Mouse (Mus musculus) cerebellum, adult 9-11 months (tissue): Measurements from ENCODE around the gene Kansl3.

Experiments used
- DNase-seq: peaks from one replicate; pipeline ENCODE4 v3.0.0; 2022

Gene Kansl3

DNA sequence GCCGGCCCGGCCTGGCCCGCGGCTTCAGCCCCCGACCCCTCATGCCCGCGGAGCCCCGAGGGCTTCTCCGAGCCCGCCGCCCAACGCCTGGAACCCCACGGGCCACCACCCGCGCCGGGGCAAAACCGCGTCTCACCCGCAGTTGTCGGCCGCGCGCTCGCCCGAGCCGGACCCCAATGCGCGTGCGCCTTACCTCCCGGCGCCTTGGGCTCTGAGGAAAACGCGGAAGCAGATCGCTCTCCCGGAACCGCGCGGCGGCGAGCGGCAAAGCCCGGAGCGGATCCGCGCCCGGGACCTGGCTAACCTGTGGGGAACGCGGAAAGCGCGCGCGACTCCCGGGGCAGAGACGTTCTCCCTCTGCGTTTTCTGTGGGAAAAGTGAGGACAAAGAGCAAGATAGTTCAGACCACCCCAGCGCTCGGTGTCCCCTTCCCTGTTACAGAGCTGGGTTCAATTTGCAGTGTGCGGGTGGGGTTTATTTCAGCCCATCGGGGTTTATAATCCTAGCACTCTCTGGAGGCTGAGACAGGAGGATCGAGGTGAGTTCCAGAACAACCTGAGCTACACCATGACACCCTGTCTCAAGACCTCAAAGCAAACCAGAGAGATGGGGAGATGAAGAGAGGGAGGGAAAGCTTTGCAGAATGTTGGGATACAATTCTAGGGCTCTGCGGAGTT lies at the start of gene Kansl3:
Kansl3 (minus strand) TSS at position 213 of the 677 bp plus-strand sequence.
- DNase-seq = peak; percentile 83

DNA sequence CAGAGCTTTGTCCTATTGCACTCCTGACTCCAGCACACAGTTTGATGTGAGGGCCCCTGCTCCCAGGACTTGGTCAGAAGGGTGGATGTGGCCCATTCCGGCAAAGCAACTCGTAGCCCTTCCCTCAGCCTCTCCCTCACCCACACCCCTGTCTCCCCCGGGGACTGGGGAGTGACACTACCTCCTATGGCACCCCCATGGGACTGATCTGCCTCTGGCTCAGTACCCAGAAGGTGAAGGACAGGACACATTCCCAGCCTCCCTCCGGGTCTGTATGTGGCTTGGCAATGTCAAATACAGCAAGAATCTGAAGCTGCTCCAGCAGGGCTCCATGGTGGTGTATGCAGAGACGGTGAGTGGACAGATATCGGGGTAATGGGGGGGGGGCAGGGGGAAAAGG lies 35.5 kb upstream of the Kansl3 start:
- no peak for DNase-seq

DNA sequence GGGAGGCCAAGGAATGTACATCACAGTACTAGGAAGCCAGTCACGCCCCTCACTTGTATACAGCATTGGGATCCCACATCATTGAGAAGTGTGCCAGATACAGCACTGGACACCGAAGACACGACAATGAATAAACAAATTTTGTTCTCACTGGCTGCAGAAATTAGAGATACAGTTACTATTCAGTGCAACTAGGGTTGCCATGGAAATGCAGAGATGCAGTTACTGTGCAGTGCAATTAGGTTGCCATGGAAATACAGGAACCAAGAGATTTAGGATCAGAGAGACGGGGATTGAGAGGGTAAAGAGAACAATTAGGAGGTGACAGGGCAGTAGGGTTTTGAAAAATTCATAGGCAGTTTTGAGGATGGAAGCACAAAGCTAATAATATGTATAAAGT lies 32.5 kb upstream of the Kansl3 start:
- no peak for DNase-seq

DNA sequence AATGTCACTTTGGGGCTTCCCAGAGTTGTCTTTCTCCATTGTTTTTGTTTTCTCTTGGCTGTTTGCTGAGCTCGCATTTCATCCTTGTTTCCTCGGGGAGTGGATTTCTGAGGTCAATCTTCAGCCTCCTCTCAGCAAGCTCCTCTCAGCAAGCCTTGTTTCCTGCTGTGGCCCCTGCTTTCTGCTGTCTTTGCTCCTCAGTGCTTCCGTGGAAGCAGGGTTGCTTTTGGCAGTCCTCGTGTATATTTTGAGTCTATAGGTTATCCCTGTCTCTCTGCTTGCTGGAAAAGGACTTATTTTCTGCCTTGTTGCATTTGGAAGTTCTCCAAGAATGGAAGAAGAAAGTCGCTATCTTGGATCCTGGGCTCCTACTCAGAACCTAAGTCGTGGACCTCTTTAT lies 28.1 kb upstream of the Kansl3 start:
- no peak for DNase-seq

DNA sequence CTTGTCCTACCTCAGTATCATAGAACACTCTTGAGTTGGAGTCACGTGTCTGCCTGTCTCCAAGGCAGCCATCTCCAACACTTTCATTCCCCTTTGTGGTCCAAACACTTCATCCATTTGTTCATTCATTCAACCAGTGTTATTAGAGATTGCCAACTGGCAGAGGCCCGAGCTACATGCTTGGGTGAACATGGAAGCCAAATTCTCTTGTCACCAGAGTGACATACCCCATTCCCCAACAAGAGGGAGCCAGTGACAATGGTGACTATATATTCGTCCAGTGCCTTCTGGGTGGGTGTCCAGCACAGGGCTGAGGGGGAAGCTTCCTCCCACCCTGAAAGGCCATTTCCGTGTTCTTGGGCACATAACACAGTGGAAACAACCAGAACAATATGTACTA lies 10.6 kb upstream of the Kansl3 start:
- no peak for DNase-seq

DNA sequence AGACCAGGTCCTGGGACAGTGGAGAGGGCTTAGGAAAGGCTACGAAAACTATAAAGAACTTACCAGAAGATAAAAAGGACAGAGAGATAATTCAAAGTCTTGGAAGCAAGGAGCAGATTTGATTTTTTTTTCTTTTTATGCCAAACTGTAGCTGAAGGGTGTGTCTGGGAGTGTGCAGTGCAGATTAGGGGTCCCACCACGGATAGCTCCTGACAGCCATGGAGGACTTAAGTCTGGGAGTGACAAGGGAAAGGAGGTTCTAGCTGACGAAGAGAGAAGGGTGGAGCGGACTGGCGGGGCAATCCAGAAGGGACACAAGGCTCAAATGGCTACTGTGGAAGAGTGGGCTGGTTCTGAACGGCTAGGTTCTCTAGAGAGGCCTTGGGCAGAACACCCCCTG lies 9.9 kb upstream of the Kansl3 start:
- no peak for DNase-seq

DNA sequence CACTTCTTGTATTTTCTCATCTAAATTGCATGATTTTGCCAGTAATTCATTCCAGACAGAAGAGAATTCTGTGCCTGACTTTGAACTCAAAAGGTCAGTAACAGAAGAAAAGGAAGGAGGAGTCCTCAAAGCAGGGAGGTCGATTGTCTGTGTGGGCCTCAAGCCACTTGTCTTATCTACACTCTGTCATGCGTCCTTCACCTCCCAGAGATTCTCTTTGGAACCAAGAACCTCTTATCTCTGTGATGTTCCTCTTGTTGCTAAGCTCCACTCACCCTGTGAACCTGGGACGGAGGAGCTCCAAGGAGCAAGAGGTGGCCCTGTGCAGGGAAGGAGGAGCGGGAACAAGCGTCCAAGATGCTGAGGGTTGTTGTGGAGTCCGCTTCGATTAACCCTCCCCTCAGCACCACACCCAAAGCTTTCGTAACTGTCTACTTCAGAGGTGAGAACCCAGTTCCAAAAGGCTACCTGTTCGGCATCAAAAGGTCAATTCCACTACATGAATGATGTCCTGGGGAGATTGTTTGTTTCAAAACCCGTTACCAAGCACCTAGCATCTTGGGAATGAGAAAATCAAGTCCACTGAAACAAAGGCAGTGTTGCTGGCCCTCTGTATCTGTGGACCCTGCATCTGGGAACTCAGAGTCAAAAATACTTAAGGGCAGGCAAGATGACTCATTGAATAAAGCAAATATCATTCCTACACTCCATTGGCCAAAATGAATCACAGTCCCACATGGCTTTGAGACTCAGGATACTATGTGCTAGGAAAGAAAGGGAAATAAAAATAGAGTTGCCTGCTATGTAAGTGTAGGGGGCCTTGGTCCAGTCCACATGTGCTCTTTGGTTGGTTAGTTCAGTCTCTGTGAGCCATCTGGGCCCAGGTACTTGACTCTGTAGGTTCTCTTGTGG lies 3.2 kb upstream of the Kansl3 start, which contains the start of gene Fer1l5:
Fer1l5 (plus strand) TSS at position 358 of the 912 bp plus-strand sequence.
- DNase-seq = no peak

DNA sequence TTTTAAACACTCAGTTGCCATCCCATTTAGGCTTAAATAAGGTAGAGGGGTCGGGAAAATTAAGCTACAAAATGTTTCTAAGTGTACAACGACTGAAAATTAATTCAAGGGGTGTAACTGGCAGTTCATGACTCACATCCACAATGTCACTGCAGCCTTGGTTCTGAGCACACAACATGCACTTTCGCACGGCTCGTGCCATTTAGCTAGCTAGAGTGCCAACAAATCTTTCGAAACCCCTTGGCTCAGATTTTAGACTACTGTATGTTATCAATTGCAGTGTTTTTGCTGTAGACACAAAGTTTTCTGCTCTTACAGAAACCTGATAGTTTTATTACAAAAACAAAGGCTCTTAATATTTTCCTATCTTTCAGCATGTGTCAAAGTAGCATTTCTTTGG lies 1.9 kb upstream of the Kansl3 start:
- DNase-seq = no peak

DNA sequence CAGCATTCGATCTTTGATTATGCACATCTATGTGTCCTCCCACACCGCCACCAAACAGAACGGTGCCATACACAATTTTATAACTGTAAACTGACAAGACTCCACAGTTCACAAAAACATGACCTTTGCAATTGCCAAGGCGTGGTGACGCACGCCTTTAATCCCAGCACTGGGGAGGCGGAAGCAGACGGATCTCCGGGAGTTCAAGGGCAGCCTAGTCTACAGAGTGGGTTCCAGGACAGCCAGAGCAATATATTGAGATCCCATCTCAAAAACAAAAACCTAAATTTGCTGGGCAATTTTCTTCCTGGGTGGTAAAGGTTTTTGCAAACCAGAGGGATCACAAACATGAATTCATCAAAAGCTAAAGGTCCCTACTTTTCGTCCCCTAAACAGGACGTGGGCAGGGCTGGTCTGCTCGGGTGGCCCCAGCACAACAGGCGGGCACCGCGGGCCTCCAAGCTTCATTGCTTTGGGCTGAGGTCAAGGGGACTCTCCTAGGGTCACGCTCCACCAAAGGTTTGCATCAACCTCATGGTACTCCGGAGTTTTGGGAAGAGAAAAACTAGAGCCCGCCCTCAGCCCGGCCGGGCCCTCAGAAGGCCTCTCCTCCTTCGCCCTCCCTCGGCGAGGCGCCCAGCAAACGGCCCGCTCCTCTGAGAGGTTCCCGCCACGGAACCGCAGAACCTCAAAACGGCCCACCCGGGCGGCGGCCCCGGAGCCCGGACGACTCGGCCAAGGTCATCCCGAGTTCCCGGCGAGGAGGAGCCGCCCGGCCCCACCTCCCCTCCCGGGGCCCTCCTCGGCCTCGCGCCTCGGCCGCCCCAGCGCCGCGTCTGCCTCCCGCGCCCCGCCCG lies 641 bp downstream of the Kansl3 start:
- no peak for DNase-seq

DNA sequence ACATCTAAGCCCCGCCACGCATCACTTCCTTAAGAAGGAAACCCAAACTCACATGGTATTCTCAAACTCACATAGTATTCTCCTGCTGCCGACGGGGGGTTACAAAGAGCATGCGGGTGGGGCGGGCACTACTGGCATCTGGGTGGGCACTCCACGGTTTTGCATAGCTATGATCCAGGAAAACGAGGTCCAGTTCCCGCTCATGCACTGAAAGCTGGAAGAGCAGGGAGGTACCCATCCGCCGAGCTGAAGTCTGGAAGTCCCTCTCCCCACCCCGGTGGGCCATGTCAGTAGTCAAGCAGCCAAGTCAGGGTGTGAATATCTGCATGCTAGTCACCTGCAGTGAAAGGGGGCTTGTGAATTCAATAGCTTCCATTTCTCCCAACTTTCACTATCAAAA lies 1.3 kb downstream of the Kansl3 start:
- DNase-seq = peak; percentile 16

DNA sequence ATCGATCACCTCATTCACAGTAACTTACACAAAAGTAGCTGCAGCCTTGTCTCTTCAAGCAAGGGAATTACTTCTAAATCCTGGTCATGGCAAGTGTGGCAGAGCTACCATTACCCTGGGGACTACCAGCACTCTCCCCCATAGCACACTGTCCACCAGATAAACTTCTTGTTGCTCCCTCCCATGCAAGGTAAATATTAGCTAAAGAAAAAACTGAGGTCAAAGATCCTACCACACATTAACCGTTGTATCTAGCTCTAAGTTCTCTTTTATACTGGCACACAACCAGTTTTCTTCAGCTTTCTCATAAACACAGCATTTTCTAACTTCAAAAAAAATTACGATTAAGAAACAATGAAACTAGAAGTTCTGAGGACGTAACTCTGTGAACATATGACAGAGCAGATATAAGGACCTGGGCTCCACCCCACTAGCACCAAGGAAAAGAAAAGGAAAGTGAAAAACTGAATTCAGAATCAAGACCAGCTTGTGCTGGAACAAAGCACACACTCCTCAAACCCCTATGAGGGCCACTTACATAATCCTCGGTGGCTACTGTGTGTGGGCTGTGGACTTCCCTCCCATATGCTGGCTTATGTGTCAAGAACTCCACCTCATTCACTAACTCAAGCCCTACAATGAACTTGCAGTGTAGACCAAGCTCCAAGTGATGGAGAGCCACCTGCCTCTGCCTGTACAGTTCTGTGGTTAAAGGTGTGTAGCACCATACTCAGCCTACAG lies 11.9 kb downstream of the Kansl3 start:
- no peak for DNase-seq

DNA sequence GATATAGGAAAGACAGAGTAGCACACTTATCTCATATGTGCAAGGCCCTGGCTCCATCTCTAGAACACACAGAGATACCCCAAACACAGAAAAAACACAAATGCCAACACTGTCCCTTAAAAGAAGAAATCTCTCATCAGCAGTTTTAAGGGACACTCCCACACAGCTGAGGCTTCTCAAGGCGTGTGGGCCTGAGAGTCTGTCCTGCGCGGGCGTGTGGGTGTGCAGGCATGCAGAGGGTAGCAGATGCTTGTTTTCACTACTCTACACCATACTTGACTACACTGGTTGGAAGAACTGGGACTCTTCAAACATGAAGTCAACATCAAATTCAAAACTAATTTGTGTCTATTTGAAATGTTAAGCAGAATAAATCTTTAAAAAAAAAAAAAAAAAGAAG lies 16.6 kb downstream of the Kansl3 start:
- DNase-seq = no peak

DNA sequence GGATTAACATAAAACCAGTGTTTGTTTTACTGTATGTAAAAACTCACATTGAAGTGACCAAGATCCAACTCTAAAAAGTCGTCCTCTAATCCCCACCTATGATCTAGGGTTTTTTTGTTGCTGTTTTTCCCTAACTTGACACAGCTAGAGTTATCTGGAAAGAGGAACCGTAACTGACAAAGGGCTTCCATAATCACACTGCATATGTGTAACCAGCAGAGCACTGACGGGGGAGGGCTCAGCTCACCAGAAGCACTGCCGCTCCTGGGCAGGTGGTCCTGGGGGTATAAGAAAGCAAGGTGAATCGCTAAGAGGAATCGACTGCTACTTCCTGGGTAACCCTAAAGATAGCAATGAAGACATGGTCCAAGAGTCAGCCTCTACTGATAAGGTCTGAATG lies 26.4 kb downstream of the Kansl3 start:
- DNase-seq = no peak

DNA sequence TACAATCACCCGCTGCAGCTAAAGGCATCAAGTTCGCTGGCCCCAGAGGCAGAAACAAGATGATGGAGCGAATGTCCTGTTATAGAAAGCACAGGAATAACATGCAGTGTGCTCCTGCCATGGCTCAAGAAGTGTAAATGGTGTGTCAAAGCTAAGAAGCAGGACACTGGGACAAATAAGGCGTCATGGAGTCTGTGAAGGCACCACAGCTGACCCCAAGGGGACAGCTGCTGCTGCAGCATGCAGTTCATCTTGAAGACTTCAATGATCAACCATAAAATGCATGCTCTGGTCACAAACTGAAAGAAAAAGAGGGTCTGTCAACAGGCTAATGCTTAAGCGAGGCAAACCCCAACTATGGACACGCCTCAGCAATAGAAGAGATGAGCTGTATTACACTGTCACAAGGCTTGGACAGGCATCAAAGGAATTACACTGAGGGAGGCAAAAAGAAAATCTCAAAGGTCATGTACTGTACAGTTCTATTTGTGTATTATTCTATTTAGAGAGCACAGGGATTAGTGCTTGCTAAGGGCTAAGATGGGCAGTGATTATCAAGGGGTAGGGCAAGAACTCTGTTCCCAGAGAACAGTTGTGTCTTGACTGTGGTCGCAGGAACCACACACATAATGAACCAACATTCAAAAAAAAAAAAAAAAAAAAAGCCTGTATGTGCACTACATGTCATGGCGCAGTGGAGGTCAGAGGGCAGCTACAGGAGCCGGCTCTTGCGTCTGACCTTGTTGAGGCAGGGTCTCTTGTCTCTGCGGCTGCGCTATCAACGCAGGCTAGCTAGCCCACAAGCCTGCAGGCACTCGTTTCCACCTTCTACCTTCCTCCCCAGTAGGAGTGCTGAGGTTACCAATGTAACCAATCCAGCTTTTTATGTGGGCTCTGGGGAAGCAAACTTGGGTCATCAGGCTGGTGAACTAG lies 35.8 kb downstream of the Kansl3 start:
- no peak for DNase-seq

DNA sequence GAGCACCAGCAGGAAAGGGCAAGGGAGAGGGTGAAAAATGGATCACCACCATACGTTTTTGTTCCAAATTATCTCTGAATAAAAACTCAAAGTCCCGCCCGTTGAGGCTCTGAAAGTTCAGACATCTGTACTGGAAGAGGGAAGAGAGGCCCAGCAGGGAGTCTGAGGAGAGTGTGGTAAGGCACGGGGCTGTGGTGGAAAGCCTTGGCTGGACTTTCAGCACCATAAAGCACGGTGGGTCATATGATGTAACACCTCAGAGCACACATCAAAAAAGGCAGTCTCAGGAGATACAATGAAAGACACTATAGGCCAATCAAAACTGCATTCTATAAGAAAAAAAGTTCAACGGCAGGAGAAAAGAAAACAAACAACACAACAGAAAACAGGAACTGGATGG lies 37.2 kb downstream of the Kansl3 start:
- no peak for DNase-seq

DNA sequence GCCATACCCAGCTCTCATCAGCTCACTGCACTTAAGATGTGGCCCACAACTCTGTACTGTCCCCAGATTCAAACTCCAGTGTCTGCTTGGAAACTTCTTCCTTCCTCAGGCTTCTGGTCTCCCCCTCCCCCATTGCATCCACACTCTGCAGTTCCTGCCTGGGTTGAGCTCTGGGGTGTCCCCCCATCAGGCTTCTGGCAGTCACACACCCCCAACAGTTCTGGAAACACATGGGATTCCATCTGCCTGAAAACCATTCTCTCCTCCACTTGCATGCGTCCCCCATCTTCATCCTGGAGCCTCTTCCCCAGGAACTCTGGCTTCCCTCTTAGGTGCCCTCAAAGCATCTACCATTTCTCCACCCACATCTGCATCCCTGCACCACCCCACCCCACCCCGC lies 42.2 kb downstream of the Kansl3 start:
- no peak for DNase-seq

DNA sequence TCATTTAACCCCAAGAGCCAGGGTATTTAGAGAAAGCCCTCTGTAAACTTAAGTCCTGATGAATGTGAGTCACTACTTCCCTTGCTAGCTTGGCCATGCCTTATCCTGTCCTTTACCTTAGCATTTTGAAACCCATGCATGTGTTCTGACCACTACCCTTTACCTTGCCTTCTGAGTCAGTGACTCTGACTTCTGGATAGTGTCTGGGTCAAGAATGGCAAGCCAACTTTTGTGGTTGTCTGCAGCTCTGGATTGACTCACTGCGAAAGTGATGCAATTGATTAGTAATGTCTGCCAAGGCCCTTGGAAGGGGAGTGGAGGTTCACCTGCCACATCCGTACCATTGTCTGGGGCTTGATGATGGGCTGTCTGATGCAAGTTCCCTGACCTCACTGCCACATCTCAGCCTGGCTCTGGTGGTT lies 43.1 kb downstream of the Kansl3 start:
- DNase-seq = no peak

DNA sequence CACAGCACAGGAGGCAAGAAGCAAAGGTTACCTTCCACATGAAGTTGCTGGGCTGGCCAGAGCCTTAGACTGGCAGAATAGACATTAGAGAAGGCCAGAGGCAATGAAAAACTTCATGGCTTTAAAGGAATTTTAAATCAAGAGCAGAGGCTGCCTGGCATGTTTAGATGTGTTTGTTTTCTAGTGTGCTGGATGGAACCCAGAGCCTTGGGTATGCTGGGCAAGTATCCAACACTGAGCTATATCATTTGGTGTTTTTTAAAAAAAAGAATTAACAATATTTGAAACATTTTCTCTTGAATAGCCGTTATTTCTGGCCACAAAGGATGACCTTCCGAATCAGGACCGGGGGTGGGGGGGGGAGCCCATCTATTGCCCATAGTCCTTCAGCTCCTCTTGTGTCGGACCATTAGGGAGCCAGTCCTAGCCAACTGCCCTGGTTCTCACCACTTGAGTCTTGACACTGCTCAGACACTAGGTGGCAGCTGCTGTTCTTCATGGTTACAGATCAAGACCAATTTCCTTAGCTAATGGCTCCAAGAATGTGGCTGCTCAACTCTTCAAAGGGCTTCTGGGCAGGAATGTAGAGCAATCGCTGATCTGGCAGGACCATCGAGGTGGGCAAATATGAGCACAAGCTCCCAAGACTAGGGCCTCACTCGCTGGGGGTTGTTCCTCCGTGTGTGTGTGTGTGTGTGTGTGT lies 45.1 kb downstream of the Kansl3 start:
- no peak for DNase-seq

DNA sequence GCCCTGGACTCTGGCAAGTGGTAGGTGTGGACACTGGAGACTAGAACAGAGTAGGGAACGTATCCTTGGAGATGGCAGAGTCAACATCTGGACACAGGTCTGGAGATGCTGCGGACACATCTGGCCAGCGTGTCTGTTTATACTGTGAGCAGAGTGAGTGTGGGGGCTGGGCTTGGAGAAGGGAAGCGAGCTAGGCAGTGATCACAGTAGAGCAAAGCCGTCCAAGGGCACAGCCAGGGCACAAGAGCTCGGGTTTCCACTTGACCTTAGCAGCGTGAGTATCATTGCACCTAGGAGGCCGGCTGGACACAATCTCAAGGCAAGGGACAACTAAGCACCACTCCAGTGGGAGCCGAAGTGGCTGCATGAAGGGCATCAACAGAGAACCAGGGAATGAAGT lies 45.9 kb downstream of the Kansl3 start:
- DNase-seq = no peak

DNA sequence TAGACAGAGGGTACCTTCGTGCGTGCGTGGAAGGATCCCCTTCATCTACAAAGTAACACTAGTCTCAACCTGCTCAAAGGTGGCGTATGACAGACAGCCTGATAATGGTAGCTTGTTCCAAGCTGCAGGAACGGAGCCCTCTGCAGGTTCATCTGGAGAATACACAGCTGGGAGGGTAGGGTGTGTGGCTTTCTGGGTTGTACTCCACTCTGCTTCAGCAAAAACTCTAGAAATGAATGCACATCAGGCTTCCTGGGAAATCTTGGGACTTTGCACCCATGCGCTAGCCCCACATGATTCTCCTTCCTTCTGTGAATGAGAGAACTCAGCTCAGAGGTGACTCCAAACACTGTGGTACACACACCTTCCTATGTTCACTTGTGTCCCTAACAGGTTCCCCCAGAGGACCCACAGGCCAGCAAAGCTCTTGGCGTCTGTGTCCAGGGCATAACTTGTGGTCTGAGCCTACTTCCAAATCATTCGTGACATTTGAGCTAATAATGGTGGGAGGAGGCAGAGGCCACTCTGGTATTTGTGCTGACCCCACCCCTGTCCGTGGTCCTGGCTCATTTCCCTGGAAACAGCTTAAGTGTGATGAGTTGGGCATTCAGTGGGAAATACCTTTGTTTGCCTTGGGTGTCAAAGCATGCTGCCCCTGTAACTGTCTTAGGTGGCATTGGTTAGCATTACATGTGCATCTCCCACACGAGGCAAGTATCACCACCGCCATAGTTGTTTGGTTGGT lies 47.0 kb downstream of the Kansl3 start:
- DNase-seq = no peak
